Mouse (Mus musculus): ENCODE measurements around the gene Gfra1.

Gfra1 gene

DNA sequence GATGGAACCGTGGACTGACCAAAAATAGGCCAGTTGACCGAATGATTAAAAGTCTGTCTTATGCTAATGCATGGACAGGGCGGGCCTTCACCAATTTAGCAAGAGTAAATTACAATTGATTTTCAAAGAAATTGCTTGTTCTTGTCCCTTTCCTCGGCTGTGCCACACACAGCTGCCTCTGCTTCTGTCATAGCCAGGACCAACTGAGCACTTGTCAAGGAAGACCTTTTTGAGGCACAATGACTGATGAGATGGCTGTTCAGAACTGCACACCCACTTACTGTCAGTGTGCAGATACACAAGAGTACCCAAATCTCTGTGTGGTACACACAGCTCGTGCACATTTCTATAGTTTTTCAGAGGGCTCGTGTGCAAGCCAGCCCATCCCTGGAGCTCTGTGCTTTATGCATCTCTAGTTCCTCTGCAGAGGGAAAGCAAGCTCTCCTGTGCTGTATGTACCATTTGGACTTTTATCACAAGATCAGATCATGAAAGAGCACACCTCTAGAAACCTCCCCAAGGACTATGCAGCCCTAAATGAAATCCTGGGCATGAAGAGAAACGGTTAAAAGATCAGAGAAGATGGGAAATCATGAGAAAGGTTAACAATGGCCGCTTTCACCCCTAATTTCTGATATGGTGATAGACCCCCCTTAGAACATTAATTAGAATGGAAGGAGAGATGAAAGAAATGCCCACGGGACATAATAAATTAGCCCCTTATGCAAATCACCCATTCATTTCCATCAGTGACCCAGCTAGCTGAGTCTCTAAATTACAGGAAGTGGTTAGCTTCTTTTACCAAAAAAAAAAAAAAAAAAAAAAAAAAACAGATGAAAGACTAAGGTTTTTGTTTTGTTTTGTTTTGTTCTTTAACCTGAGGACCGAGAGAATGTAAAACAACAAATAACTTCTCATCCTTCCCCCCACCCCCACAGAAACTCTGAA, 12.7 kb downstream of the Gfra1 start:
- DNase-seq (ENCODE audit: low read depth, low spot score): no peak

- no peak for DNase-seq (ENCODE audit: low read depth, low spot score)
Observed at GRCm38 (mm10) chr19:58441785-58442184, 13.9 kb downstream of the Gfra1 start.

DNA sequence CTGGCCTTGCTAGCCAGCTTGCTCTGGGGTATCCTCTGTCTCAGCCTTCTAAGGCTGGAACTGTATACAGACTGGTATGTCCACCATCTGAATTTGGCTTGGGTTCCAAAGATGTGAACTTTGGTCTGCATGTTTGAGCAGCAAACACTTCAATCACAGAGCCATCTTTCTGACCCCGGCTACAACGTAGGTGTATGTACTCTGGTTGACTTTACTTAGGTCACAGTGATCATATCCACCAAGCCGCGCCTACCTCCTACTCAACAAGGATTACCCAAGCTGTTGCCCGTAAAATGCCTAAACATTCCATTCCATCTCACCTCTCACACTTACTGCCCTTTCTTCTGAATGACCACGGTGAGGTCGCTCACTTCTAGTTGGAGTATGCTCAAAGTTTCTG, 14.5 kb downstream of the Gfra1 start:
- no peak for DNase-seq (ENCODE audit: low read depth, low spot score)

DNA sequence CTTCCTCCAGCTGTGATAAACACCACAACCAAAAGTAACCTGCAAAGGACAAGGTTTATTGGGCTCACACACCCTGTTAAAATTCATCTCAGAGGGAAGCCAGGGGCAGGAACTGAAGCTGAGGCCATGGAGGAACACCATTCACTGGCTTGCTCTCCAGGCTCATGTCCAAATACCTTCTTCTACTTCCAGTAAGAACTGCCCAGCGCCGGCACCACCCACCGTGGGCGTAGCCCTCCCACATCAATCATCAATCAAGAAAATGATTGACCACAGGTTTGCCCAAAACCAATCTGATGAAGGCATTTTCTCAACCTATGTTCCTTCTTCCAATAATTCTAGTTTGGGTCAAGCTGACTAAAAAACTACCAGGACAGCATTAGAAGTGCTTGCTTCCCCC, 16.9 kb downstream of the Gfra1 start:
- no peak for DNase-seq (ENCODE audit: low read depth, low spot score)

GRCm38 (mm10) chr19:58437441-58438071, 18.2 kb downstream of the Gfra1 start:
- no peak for DNase-seq (ENCODE audit: low read depth, low spot score)

GRCm38 (mm10) chr19:58436874-58437273, 18.8 kb downstream of the Gfra1 start:
- DNase-seq (ENCODE audit: low read depth, low spot score): no peak

DNA sequence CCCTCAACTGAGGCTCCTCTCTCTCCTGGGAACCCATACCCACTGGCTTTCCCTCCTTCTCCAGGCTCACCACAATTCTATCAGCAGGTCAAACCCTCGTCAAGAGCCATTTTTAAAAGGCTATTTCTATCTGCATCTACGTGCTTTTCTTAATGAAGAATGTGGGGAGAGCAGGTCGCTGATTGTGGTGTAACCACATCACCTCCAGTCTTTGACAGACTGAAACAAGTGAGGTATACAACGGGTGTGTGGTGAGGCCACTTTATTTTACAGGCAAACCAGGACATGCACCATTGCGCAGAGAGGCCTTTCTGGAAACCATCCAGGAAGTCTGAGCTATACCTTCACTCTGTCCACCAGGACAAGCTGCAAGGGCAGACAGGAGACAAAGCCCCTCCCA, 19.8 kb downstream of the Gfra1 start:
- DNase-seq (ENCODE audit: low read depth, low spot score): no peak

DNA sequence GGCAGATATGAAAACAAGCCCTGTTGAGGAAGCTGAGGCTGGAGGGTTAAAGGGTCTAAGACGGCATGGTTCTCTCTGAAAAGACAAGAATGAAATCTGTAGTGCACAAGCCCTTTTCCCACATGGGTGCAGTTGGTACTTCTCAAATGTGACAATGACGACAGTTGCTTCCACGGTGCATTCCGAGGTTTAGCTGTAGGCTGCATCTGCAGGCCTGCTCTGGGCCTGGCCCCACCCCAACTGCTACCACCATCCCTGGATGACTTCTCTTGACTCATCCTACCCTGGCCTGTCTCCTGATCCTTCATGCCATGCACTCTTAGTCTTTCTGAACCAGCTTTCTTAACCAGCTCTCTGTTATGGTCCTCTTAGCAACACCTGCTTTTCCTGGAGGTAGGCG, 22.9 kb downstream of the Gfra1 start:
- no peak for DNase-seq (ENCODE audit: low read depth, low spot score)

- DNase-seq (ENCODE audit: low read depth, low spot score): no peak
Observed at GRCm38 (mm10) chr19:58428546-58428945, 27.2 kb downstream of the Gfra1 start.

- no peak for DNase-seq (ENCODE audit: low read depth, low spot score)
Observed at GRCm38 (mm10) chr19:58427348-58427747, 28.4 kb downstream of the Gfra1 start.

GRCm38 (mm10) chr19:58424928-58425327, 30.8 kb downstream of the Gfra1 start:
- DNase-seq (ENCODE audit: low read depth, low spot score): no peak

DNA sequence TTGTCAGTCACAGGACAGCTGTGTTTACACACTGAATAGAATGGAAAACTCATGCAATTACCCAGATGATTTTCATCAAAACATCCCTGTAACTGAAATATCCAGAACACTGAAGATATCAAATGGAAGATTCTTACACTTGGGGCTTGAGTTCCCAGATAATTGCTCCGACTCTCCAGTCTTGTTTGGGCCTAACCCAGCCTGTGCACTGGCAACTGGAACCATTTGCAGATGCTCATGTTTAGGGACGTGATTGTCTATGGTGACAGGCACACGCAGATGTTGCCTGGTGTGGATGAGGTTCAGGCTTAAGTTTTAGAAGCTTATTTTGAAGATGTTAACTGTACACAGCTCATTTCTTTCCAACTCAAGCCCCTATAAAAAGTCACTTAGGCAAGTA, 31.5 kb downstream of the Gfra1 start:
- peak; percentile 14 for DNase-seq (ENCODE audit: low read depth, low spot score)

GRCm38 (mm10) chr19:58422916-58423493, 32.7 kb downstream of the Gfra1 start:
- peak; percentile 11 for DNase-seq (ENCODE audit: low read depth, low spot score)

- no peak for DNase-seq (ENCODE audit: low read depth, low spot score)
Observed at GRCm38 (mm10) chr19:58419685-58420084, 36.0 kb downstream of the Gfra1 start.

- no peak for DNase-seq (ENCODE audit: low read depth, low spot score)
Observed at GRCm38 (mm10) chr19:58419278-58419677, 36.4 kb downstream of the Gfra1 start.

GRCm38 (mm10) chr19:58415173-58415572, 40.5 kb downstream of the Gfra1 start:
- DNase-seq (ENCODE audit: low read depth, low spot score): no peak

DNA sequence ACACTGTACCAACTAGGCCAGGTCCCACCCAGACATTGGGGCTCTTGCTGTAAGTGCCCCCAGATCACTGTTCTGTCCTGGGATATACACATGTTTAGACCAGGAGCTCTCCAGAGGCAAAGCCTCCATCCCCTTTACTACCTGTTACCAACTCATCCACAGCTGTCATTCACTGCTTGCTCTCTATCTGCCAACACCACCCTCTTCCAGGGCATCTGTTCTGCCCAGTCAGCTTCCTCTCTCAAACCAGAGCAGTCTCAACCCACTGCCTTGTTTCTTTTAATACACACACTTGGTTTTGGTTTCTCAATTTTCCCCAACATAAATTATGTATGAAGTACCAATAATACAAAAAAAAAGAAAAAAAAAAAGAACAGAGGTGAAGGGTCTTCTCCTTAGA, 41.0 kb downstream of the Gfra1 start:
- DNase-seq (ENCODE audit: low read depth, low spot score): no peak

DNA sequence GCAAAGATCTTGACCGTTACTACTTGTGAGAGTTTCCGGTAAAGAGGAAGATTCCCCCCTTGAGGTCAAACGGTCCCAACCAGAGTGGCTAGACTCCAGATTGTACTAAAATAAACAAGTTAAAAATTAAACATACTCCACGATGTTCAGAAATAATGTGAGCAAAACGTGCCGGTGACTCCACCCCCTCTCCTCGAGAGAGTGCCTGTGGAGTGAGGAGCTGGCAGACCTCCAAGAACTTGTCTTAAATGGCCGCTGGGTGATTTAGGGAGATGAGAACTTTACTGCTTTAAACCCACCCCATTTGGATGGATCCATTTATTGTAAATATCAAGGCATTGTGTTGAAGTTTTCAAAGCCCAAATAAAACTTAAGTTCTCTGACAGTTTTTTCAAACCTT, 42.4 kb downstream of the Gfra1 start:
- peak; percentile 14 for DNase-seq (ENCODE audit: low read depth, low spot score)

- DNase-seq (ENCODE audit: low read depth, low spot score): no peak
Observed at GRCm38 (mm10) chr19:58412811-58413210, 42.9 kb downstream of the Gfra1 start.

DNA sequence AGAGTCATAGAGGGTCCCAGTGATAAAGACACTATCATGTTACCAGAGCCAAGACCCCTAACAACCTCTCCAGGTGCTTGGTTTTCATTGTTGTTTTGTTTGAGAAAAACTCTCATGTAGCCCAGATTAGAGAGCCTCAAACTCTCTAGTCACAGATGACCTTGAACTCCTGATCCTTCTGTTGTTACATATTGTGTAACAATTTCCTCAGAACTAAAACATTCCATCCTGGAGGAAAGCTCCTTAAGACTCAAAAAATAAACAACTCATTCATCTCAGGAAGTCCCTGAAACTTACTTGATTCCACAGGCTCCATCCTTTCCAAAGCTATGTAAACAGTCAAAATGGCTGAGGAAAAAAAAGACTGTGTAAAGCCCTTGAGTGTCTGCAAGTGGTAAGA, 49.0 kb downstream of the Gfra1 start:
- no peak for DNase-seq (ENCODE audit: low read depth, low spot score)

DNA sequence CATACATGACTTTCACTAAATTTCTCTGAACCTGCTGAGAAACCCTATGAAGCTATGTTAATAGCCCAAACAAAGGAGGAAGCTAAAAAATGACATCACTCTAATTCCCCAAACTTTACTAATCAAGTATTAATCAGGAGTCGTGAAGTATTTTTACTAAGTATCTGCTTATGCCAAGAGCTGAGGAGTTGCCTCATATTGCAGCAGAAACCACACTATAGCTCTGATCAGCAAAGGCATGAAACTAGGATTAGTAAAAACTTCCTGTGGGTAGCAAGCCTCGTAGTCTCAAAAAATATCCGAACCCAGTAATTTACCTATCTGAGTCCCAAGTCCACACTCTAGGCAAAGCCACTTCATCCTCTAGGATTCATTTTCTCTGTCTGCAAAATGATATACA, 55.5 kb downstream of the Gfra1 start:
- DNase-seq (ENCODE audit: low read depth, low spot score): no peak

DNA sequence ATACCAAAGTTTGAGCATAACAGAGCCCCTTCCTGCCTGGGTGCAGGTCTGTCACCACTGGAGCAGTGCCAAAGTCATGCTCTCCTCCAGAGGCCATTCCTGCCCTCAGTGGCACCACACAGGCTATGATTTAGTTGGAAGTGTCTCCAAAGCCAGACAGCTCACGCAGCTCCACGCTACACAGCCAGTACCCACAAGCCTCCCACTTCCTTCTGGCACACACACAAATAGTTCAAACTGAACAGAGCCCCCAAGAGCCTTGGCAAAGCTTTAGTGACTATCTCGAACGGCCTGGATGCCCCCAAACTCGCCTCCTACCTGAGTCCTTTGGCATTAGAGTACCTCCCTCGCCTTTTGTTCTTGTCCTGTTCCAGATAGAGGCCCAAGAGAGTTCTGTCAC, 56.5 kb downstream of the Gfra1 start:
- no peak for DNase-seq (ENCODE audit: low read depth, low spot score)

- no peak for DNase-seq (ENCODE audit: low read depth, low spot score)
Observed at GRCm38 (mm10) chr19:58396604-58396984, 59.1 kb downstream of the Gfra1 start.

All from skeletal muscle tissue, adult 2 months (tissue).